Mouse (Mus musculus) small intestine, adult 2 months (tissue): ENCODE data around the gene Arsb. TPM values are rescaled to one million over a fixed set of nuclear protein-coding genes. Genes with fewer than 3 reads are reported as not detected.

Source experiments
- H3K27ac ChIP-seq: fragments of 200-500 bp; 2 replicates; pipeline ENCODE4 v1.5.1; 2012; ENCODE audit warnings: low read depth, low read length, control low read depth, inconsistent platforms; ENCODE audit not compliant: insufficient read depth
- H3K27me3 ChIP-seq: fragments of 200-500 bp; 2 replicates; pipeline ENCODE4 v1.6.1; 2012; ENCODE audit warnings: mild to moderate bottlenecking, moderate library complexity, low read length, inconsistent platforms; ENCODE audit not compliant: control insufficient read depth, insufficient read depth
- H3K36me3 ChIP-seq: fragments of 200-500 bp; 2 replicates; pipeline ENCODE4 v1.6.1; 2012; ENCODE audit warnings: mild to moderate bottlenecking, low read length, control low read depth, inconsistent platforms; ENCODE audit not compliant: control insufficient read depth, insufficient read depth
- H3K4me1 ChIP-seq: fragments of 200-500 bp; 2 replicates; pipeline ENCODE4 v1.6.1; 2012; ENCODE audit warnings: low read length, inconsistent platforms, mixed read lengths; ENCODE audit not compliant: control insufficient read depth, insufficient read depth, insufficient read length
- H3K4me3 ChIP-seq: fragments of 200-500 bp; 2 replicates; pipeline ENCODE4 v1.5.1; 2012; ENCODE audit warnings: low read depth, mild to moderate bottlenecking, control low read depth, inconsistent platforms, low read length, moderate library complexity
- CTCF ChIP-seq: fragments of 200-500 bp; IDR thresholded peaks from 2 replicates; pipeline ENCODE4 v1.5.1; 2012; ENCODE audit warnings: low read depth, mild to moderate bottlenecking, control low read depth, inconsistent platforms, low read length, moderate library complexity, mixed read lengths; ENCODE audit not compliant: insufficient replicate concordance, insufficient read length; ENCODE audit errors: extremely low read depth
- POLR2A ChIP-seq: fragments of 200-500 bp; IDR thresholded peaks from 2 replicates; pipeline ENCODE4 v1.6.1; 2012; ENCODE audit warnings: low read depth, mild to moderate bottlenecking, control low read depth, inconsistent platforms, low read length, moderate library complexity
- WGBS: fragments of 180-500 bp; shearing (Covaris S2); methylation state at CpG from one replicate; pipeline ENCODE4 v1.1.7; 2018; 5-methylcytosine and 5-hydroxymethylcytosine counted together
- polyA plus RNA-seq: library from polyadenylated mRNA; depleted of rRNA; stranded (reverse); fragments of >200 nt; gene quantifications from 2 replicates; pipeline ENCODE4 v1.2.3, GENCODE M21; 2012; rRNA removed

Gene Arsb
- 6.3 and 6.7 TPM in 2 replicates for polyA plus RNA-seq

DNA sequence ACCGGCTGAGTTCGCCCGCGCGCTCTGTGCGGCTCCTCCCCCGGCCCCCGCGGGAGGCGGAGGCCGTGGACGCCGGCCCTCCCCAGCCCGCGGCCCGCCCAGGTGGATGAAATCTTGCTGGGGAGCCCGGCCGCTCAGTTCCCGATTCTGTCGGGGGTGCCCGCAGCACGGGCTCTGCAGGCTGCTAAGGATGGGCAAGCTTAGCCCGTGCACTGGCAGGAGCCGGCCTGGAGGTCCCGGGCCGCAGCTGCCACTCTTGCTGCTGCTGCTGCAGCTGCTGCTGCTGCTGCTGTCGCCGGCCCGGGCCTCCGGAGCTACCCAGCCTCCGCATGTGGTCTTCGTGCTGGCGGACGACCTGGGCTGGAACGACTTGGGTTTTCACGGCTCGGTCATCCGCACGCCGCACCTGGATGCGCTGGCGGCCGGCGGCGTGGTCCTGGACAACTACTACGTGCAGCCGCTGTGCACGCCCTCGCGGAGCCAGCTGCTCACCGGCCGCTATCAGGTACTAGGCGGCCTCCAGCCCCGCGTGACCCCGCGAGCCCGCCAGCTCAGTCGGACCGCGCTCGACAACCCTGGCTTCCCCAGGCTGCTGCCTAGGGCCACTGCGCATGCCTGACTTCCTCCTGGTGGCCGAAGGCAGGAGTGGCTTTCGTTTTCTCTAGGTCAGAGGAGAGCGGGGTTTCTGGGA is at the start of gene Arsb:
Gene Arsb, plus strand, starts transcription at position 43 of the 691 bp plus-strand sequence.
- peak; percentile 54; the same call in 1 of the 2 replicates for TF ChIP-seq POLR2A
- TF ChIP-seq CTCF = peak; percentile 76; the same call in 1 of the 2 replicates
- Histone ChIP-seq H3K4me1 (no peaks in the 10 kb centered on the region; the same call in 1 of the 2 replicates), H3K27me3 (no peaks in the 10 kb centered on the region), H3K4me3 (peak within 1 kb of the TSS; percentile 64), H3K27ac (peak within 1 kb of the TSS; percentile 45), H3K36me3 (no peaks in the 10 kb centered on the region)
- whole genome bisulfite sequencing = under 1% methylated on average over 65 of the region's 66 CpGs

DNA sequence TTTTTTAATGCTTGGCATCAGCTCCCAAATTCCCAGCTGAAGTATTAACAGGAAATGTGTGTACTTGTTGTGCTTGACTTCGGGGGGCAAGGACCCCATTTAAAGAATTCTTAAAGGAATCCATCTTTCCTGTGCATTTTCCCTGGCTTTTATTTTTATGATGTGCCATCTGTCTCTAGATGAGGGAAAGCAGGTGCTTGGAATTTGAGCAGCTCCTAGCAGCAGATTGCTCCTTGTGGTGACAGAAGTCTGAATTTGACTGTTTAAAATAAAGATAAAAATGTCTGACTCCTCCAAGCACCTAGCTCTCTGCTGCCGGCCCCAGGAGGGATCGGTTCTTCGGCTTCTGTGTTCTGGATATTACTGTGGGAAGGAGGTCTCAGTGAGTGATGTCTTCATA is 49.5 kb upstream of the Arsb start:
- H3K36me3 ChIP-seq = no peaks in the 10 kb centered on the region
- no peak overlapping the region for H3K4me3 ChIP-seq
- H3K4me1 ChIP-seq = peaks cover 2% of the 10 kb centered on the region; the same call in 1 of the 2 replicates
- no peak for TF ChIP-seq POLR2A
- TF ChIP-seq CTCF = no peak
- no peak overlapping the region for H3K27ac ChIP-seq
- H3K27me3 ChIP-seq = no peaks in the 10 kb centered on the region
- 71% methylated on average over 4 of the region's 4 CpGs for WGBS

DNA sequence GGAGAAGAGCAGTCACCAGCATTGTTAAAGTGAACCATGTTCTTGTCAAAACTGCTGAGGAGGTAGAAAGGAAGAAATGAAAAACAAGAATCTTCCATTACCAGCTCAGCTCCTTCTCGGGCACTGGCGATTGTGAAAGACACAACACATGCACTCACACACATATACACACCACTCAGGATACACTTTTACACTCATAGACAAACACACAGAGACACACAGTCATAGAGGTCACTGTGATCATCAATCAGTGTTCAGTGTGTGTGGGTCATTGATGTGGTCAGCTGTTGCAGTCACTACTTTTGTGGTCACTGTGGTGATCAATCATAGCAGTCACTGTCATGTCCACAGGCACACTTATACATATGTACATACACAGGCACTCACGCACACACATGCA is 48.0 kb upstream of the Arsb start:
- WGBS = 76% methylated on average over 3 of the region's 3 CpGs
- Histone ChIP-seq H3K27me3 (no peaks in the 10 kb centered on the region), H3K4me3 (no peak overlapping the region), H3K36me3 (no peaks in the 10 kb centered on the region), H3K27ac (no peak overlapping the region), H3K4me1 (peaks cover 2% of the 10 kb centered on the region; the same call in 1 of the 2 replicates)
- TF ChIP-seq POLR2A (no peak), CTCF (no peak)

DNA sequence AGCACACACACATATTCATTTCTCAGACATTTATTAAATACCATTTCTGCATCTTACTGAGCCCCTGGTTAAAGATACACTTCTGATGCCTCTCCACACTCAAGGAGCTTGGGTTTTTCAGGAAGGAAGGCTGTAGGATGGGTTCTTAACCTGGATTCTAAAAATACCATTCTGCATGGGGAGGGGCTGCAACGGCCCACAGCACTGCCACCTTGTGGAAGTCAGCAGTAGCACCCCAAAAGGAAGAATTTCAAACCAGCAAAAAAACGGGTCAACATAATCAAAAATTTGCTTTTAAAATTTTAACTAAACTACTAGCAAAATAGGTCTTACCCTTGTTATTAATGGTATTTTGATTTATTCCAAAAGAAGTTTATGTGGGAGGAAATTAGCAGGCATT is 47.2 kb upstream of the Arsb start:
- no peaks in the 10 kb centered on the region for H3K36me3 ChIP-seq
- H3K27me3 ChIP-seq = no peaks in the 10 kb centered on the region
- no peak overlapping the region for H3K4me3 ChIP-seq
- H3K4me1 ChIP-seq = no peaks in the 10 kb centered on the region
- no peak for TF ChIP-seq POLR2A
- TF ChIP-seq CTCF = peak; percentile 77; the same call in 1 of the 2 replicates
- WGBS = 6% methylated on average over 2 of the region's 2 CpGs
- H3K27ac ChIP-seq = no peak overlapping the region

DNA sequence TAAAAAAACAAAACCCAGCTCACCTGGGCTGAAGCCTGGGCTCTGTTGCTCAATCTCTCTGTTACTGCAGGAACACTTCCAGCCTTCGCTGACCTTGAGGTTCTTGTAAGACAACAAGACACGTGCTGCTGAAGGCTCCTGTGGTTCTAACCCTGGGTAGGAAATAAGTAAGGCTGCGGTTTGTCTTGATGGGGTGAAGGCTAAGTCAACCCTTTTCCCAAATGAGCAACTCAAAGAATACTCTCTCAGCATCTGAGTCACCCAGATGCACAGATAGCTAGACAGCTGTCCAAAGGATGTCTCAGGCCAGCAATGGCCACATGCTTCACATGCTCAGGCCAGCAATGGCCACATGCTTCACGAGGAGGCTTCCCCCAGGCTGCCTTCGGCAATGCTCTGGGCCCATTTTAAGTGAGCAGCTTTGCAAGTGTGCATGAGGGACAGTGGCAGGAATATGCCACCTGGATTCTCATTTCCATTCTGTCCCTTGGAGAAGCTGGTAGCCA is 36.2 kb upstream of the Arsb start:
- Histone ChIP-seq H3K4me3 (no peak overlapping the region), H3K4me1 (no peaks in the 10 kb centered on the region), H3K27ac (no peak overlapping the region), H3K27me3 (no peaks in the 10 kb centered on the region), H3K36me3 (no peaks in the 10 kb centered on the region)
- TF ChIP-seq CTCF = no peak
- TF ChIP-seq POLR2A = no peak
- 75% methylated on average over 5 of the region's 5 CpGs for WGBS

DNA sequence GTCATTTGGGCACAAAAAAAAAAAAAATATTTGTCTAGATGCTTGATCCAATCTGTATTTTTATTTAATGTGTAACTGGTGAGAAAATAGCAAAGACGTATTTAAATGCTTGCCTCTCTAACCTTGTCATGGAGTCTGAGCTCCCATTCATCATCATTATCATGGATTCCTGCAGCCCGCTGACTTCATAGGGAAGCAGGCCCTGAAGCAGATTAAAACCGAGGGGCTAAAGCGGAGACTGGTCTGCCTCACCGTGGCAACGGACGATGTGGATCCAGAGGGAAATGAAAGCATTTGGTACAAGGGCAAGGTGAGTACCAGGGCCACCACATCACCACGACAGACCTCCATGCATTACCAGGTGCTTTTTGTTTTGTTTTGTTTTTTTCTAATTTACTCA is 27.3 kb upstream of the Arsb start:
- H3K27ac ChIP-seq = no peak overlapping the region
- no peaks in the 10 kb centered on the region for H3K4me1 ChIP-seq
- TF ChIP-seq CTCF = no peak
- TF ChIP-seq POLR2A = no peak
- WGBS = 59% methylated on average over 8 of the region's 8 CpGs
- no peaks in the 10 kb centered on the region for H3K27me3 ChIP-seq
- no peak overlapping the region for H3K4me3 ChIP-seq
- H3K36me3 ChIP-seq = no peaks in the 10 kb centered on the region

DNA sequence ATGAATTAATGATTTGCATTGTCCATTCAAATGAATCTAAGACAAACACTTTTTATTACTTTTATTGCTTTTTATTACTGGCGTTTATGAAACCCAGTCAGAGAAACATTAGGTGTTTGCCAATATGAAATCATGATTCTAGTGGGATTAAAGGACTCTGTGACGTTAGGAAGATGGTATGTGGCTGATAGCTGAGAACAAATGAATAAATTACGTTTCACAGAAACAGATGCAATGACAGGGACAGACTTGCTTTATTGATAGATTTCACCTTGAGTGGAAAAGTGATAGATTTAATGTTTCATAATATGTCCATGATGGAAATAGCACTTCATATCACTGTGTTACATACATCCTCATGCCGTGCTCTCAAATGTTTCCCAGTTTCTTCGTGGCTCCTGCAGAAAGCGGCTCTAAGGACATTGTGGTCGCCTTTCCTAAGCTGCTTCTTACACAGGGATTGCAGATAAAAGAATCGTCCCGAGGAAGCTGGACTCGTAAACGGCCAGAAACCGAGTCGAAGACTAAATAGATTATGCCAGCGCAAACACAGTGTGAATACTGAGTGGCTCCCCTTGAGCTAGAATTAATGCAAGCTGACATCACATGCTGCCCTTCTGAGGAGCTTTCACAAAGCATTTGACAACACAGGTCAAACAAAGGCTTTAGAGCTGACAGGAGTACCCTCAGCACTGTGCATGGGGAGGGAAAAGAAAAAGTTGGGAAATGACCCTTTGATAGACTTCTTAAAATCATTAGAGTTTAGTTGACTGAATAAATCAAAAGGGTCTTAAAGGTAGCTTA is 18.6 kb upstream of the Arsb start:
- H3K36me3 ChIP-seq = no peaks in the 10 kb centered on the region
- H3K4me3 ChIP-seq = no peak overlapping the region
- H3K4me1 ChIP-seq = no peaks in the 10 kb centered on the region
- H3K27ac ChIP-seq = no peak overlapping the region
- TF ChIP-seq POLR2A (no peak), CTCF (no peak)
- H3K27me3 ChIP-seq = no peaks in the 10 kb centered on the region
- WGBS = 40% methylated on average over 14 of the region's 14 CpGs
